Mouse (Mus musculus) neural tube, embryonic 10.5 days (tissue): ENCODE measurements around the gene Gmeb2.
A peak's percentile ranks its signal among the peaks of the same experiment; 100 is the strongest.

ENCODE experiments used
- DNase-seq: peaks from one replicate; pipeline ENCODE4 v3.0.0-alpha.2; 2017; ENCODE audit warnings: low spot score; ENCODE audit errors: extremely low spot score

The Gmeb2 gene

DNA sequence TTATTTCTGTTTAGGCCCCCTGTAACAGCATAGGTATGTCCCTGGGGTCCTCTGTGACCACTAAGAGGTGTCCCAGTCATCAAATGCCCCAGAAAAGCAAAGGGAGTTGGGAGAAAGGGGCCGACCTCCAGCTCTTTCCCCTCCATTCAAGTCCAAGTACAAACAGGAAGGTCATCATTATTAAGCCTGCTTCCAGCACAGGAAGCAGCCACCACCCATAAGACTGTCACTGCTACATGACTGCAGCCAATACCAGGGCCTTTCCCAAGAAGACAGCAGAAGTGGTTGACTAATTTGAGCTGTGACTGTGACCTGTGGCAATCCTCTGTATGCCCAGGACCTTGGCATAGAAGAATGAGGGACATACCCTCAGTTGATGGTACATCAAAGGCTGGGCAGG, 59.5 kb downstream of the Gmeb2 start:
- no peak for DNase-seq

DNA sequence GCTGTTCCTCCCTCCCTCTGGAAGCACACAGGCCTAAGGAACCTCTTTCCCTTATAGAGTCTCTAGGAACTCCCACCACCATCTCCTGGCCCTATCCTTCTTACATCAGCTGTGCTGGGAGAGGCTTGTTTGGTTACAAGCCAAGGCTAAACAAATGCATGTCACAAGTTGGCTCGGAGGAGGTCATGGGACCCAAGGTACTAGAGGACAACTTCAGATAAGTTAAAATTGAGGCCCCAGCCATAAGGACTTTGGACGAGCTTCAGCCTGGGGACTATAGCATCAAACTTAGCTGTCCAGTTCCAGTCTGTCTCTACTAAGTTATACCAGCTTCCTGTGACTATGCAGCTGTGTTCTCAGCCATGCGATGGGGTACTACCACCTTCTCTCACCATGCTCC, 60.7 kb downstream of the Gmeb2 start:
- no peak for DNase-seq

DNA sequence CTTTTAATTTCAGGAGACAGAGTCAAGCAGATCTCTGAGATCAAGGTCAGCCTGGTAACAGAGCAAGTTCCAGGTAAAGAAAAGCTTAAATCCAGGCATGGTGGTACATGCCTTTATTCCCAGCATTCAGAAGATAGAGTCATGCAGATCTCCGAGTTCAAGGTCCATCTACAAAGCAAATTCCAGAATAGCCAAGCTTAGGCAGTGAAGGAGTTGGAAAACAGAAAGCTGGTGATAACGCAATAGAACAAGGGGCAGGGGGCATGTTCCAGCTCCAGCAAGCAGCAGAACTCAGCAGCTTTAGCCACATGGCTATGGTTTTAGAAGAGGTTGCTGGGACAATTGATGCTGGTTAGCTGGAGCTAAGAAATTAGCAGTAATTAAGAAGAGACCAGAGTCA, 62.8 kb downstream of the Gmeb2 start:
- DNase-seq = no peak

DNA sequence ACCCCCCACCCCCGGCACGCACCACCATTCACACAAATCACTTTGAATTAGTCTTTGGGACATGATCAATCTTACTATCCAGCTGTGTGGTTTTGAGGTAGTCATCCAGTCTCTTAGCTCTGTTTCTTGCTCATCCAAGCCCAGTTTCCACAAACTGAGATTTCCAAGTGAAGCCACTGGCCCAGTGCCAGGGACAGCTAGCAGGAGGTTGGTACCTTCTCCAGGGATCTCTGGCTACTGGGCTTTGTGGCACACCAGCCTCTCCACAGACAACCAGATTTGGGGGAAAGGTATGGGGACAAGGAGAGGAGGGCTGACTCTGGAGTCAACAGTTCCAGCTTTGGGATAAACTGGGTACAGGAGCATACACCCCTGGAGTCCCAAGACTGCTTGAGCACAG, 67.5 kb downstream of the Gmeb2 start:
- DNase-seq = no peak

DNA sequence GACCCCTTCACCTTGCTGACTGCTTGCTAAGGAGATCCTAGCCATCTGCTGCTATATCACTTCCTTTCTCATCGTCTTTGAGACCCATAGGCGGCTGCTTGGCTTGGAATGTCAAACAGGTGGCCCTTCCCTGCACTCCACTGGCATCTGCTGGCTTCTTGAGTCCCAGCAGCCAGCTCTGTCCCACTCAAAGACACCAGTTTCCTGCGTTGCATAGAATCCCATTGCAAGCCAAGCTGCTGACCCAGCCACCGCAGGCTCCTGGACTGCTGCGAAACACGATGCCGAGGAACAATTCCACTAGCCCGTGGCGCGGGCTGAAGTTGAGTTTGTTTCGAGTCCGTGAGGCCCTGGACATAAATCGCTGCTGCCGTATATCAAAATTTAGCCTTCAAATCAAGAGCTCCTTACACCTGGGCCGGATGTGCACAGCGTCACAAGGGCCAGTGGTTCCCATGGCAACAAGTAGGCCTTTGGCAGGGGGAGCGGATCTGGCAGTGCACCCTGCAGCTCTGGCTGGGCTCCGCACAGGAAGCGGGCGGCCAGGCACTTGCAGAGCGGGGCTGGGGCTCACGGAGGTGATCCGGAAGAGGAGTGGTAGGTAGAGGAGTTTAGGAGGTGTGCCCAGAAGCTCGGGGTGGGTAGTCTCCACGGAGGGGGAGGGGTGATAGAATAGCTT, 68.2 kb downstream of the Gmeb2 start, which contains the start of gene Fndc11:
Gene Fndc11 (plus strand): TSS at position 476 of the 679 bp plus-strand sequence.
- peak; percentile 75 for DNase-seq

DNA sequence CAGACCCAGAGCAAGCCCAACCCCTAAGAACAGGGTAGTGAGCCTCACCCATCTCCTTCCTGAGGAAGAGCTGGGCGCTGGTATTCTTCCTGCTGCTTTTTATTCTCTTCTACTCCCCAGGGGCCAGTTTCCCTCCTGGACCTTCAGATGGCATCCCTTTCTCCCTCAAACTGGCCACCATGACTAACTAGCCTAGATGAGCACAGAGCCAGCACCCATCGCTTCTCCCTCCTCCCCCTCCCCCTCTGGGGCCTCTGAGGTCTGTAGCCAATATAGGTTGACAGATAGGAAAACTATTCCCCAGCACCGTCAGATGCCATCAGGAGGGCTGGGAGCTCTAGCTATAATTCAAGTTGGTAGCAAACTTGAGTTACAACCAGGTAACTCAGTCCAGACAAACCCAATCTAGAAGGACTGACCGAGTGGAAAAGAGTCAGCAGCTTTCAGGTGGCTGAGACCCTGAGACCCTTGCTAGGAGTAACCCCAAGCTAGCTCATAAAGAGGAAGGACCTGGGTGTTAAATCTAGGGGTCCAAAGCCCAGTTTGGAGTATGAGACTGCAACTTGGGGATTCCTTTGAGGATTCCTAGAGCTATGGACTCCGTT, 68.9 kb downstream of the Gmeb2 start:
- no peak for DNase-seq

DNA sequence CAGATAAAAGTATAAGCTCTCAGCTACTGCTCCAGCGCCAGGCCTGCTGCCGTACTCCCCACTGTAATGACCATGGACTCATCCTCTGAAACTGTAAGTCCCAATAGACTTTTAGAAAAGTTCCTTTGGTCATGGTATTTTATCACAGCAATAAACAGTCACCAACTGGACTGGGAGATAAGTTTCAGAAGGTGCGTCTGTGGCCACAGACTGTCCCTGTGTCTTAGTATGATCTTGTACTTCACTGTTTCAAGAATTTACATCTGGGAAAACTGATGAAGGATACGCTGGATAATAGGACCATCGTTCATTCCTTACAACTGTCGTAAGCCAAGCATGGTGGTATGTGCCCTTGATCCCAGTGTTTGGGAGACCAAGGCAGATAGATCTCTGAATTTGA, 71.8 kb downstream of the Gmeb2 start:
- no peak for DNase-seq

DNA sequence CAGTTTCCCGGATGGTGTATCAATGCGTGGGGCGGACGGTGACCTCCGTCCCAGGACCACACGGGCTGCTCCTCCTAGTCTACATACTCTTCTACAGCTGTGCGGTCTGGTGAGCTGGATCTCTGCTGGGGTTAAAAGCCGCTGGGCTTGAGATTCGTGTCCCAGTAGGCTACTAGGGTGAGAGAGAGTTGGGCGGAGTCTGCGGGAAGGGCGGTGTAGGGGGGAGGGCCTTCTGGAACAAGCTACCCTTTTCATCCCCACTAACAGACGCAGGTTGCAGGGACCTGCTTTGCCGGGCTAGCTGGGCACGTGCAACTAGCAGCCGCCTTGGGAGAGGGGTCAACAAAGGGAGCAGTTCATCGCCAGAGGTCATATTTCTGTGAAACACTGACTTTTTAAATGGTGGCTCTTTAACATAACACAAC, 74.8 kb downstream of the Gmeb2 start, which contains the start of gene Srms:
Gene Srms (minus strand): TSS at position 165 of the 425 bp plus-strand sequence.
- peak; percentile 46 for DNase-seq

DNA sequence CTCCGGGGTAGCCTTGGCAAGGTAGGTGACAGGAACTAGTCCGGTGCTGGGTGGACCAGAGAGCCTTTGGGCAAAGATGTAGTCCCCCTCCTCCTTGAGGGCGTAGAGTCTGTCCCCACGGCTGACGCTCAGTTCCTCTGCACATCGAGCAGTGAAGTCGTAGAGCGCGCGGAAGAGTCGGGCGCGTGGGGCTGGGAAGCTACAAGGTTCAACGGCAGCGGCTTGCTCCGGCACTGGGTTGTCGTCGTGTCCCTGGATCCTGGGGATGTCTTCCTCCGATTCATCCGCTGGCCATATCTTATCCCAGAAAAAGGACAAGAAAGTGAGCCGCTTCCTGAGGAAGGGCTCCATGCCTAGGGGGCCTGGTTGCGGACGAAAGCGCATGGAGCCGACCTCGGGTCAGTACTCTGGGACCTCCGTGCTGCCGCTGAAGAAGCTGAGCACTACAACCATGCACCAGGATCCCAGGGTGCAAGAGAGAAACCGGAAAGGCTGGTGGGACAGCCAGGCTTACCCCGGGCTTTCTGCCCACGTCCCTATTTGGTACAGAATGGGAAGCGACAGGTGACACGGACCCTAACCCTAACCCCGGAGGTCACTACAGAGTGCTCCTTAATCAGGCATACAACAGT, 75.3 kb downstream of the Gmeb2 start:
- peak; percentile 23 for DNase-seq

DNA sequence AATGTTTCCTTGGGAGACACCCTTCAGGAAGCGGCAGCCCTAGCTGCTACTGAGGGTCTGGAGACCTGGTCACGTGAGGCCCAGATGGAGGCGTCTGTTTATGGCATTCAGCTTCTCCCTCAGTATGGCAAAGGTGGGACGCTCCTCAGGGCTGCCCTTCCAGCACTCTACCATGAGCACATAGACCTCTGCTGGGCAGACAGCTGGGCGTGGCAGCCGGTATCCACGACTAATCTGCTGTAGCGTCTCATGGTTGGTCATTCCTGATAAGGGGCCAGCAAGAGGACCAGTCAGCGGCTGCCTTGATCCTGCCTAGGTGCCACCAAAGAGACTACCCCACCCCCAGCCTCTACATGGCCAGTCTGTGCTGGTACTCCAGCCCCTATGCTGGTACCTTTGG, 81.7 kb downstream of the Gmeb2 start:
- no peak for DNase-seq

DNA sequence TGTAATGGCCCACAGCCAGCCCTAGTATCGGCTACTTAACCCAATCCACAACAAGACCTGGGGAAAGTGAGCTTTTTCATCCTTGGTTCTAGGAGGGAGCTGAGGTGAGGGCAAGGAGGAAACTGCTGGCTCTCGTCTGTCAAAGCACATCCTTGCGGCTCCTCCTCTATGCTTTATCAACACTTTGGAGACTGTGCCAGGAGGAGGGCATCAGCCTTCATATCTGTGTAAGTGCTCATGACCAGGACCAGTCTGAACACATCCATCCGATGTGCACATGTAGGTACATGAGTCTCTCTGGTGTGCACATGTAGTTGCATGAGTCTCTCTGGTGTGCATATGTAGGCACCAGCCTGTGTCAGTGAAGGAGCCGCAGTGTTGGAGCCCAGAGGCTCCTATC, 82.2 kb downstream of the Gmeb2 start:
- DNase-seq = no peak

DNA sequence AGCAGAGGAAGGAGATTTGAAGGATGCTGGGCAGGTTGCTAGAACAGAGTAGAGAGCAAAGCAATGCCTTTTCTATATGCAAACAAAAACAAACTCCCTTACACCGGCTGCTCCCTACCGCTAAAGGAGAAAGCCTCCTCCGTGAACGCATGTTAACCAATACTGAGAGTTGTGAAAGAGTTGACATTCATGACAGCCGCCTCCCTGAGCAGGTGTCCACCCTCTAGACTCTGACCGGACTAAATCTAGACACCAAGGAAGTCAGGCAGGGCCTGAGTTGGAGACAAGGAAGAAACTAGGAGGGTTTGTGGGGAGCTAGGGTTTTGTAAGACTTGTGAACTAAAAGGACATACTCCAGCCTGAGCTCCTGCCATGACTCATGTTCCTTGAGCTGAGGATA, 84.9 kb downstream of the Gmeb2 start:
- DNase-seq = no peak

DNA sequence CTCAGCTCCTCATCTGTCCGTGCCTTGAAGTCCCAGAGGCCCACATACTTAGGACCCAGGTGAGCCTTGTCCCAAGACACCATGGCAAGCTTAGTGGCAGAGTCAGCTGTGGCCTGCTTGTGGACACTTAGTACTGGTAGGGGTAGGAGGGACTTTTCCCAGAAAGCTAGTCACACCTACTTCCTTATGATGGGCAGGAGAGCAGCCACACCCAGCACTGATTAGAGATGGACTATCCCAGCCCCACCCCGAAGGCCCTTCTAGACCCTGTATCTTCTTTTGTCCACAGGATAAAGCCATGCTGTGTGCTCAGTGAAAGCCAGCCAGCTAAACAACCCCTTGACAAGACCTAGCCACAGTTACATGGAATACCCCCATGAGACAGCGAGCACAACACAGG, 85.4 kb downstream of the Gmeb2 start, which contains the start of gene Ptk6:
Gene Ptk6 (minus strand): TSS at position 368 of the 400 bp plus-strand sequence.
- no peak for DNase-seq

DNA sequence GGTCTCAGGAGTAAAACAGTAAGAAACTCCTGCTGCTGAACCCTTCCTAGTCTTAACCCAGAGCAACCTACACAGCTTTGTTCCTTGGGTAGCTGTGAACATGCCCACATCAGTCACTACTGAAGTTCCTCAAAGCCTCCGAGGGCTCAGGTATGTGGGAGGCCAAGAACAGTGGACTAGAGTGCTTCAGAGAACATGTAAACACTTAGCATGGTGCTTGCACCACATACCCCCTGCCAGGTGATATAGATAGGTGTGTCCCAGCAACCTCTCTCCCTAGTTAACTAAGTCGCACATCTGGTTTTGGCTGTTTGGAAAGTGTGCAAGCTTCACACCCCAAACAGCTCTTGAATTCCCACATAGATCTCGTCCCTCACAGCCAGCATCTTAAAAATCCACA, 86.2 kb downstream of the Gmeb2 start:
- no peak for DNase-seq
